In genomic region chr1:153443019-153443418, GRCm38 (mm10) we compare ENCODE assay signal across 17 mouse cellular contexts. TPM values are rescaled to one million over a fixed set of nuclear protein-coding genes. Genes with fewer than 3 reads are reported as not detected.
"Had no signal": no experiment of that assay in that cellular context is flagged by ENCODE, and none has a peak within 500 bp of the region (broad histone marks: within the 10 kb centered on the region; RNA-seq: fewer than 3 reads in every experiment).

No protein-coding gene starts in this region.

- H3K4me2 ChIP-seq: neural tube, embryonic 13.5 days; neural tube, embryonic 15.5 days; stomach, embryonic 15.5 days had no signal

- H3K4me3 ChIP-seq: neural tube, embryonic 13.5 days; neural tube, embryonic 15.5 days; stomach, embryonic 15.5 days had no signal

- H3K36me3 ChIP-seq: neural tube, embryonic 13.5 days; neural tube, embryonic 15.5 days; stomach, embryonic 15.5 days had no signal

- H3K4me1 ChIP-seq: neural tube, embryonic 13.5 days; neural tube, embryonic 15.5 days; stomach, embryonic 15.5 days had no signal

- H3K27ac ChIP-seq: neural tube, embryonic 13.5 days; neural tube, embryonic 15.5 days; stomach, embryonic 15.5 days; stomach, postnatal 0 days had no signal

- H3K9ac ChIP-seq: neural tube, embryonic 13.5 days; neural tube, embryonic 15.5 days; stomach, embryonic 15.5 days had no signal

- H3K9me3 ChIP-seq: neural tube, embryonic 13.5 days; neural tube, embryonic 15.5 days; stomach, embryonic 15.5 days had no signal

- DNase-seq: retina, postnatal 1 day; right cerebral cortex, adult 18-20 months; right cerebral cortex, postnatal 14 days; right cerebral cortex, postnatal 25 days; right cerebral cortex, postnatal 4 days; spleen, adult 18-20 months; thymus, adult 18-20 months; thymus, adult 2 months; thymus, postnatal 14 days; thymus, postnatal 25 days; thymus, postnatal 36 days; thymus, postnatal 4 days had no signal

- H3K27me3 ChIP-seq: neural tube, embryonic 13.5 days; neural tube, embryonic 15.5 days; stomach, embryonic 15.5 days had no signal

RNA-seq across cellular contexts. Expression of gene Shcbp1l, which starts 18.1 kb away (rescaled TPM):
- polyA plus RNA-seq: small intestine, adult 2 months had no signal
